Mouse (Mus musculus): Measurements from ENCODE around the gene Polr1e.
A peak's percentile ranks its signal among the peaks of the same experiment; 100 is the strongest.
"Not testable (repeated sequence)": the region's sequence is repeated elsewhere in the genome, so short reads cannot be mapped to it uniquely, and the experiment has no call there.

Gene Polr1e

DNA sequence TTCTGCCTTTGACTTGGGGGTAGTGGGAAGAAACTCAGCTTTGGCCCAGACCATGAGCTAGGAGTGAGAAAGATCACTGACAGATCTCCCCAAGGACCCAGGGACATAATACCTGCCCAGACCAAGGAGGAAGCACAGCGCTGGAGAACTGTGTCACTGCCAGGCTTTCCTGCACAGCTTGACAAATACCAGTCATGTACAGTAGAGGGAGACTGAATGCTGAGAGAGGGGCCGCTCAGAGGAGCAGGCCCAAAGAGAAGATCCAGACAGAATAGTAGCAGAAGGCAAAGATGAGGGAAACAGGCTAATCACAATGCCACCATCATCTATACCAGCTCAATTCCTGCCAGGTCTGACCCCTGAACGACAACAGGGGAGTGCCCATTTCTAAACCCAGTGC, 36.5 kb downstream of the Polr1e start:
- peak; percentile 58 for DNase-seq (ENCODE audit: low spot score)

GRCm38 (mm10) chr4:45055451-45055850, 37.1 kb downstream of the Polr1e start:
- no peak for DNase-seq (ENCODE audit: low spot score)

DNA sequence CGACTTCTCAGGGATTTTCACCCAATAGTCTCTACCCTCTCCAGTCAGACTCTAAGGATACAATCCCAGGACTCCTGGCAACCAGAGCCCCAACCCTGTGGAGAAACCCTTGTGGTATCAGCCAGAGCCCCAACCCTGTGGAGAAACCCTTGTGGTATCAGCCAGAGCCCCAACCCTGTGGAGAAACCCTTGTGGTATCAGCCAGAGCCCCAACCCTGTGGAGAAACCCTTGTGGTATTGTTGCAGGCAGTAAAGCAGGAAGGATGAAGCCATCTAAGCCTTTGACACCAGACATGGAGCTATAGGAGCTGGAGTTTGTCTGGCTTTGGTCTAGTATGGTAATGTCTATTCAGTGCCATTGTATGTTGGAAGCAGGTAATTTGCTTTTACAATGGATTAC, 45.5 kb downstream of the Polr1e start:
- DNase-seq (ENCODE audit: low spot score), result not testable (repeated sequence)

GRCm38 (mm10) chr4:45064577-45064976, 46.2 kb downstream of the Polr1e start:
- DNase-seq (ENCODE audit: low spot score), result no peak

GRCm38 (mm10) chr4:45066036-45066730, 47.8 kb downstream of the Polr1e start:
- DNase-seq (ENCODE audit: low spot score), result peak; percentile 69

DNA sequence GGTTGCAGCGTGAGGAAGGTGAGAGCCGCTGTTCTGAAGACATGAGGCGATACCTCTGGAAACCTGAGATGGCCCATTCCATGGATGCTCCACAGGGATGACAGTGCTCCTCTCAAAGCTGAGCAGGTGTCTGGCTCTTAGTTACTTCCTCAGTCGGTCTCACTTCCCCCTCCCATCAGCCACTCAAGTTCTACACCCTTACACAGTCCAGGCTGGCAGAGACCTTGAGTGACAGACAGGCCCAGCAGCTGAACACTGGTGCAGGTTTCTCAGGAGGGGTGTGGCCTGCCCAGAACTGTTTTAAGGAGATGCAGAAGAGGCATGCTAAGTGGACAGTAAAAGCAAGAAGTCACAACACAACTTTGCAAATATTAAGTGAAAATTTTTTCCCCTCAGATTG, 49.4 kb downstream of the Polr1e start:
- DNase-seq (ENCODE audit: low spot score), result no peak

GRCm38 (mm10) chr4:45072261-45072973, 54.0 kb downstream of the Polr1e start:
- DNase-seq (ENCODE audit: low spot score), result no peak

GRCm38 (mm10) chr4:45073544-45073943, 55.2 kb downstream of the Polr1e start:
- no peak for DNase-seq (ENCODE audit: low spot score)

GRCm38 (mm10) chr4:45081041-45081440, 62.7 kb downstream of the Polr1e start:
- DNase-seq (ENCODE audit: low spot score), result not testable (repeated sequence)

GRCm38 (mm10) chr4:45082951-45083350, 64.6 kb downstream of the Polr1e start:
- peak; percentile 36 for DNase-seq (ENCODE audit: low spot score)

GRCm38 (mm10) chr4:45083487-45083886, 65.1 kb downstream of the Polr1e start:
- DNase-seq (ENCODE audit: low spot score), result peak; percentile 25

DNA sequence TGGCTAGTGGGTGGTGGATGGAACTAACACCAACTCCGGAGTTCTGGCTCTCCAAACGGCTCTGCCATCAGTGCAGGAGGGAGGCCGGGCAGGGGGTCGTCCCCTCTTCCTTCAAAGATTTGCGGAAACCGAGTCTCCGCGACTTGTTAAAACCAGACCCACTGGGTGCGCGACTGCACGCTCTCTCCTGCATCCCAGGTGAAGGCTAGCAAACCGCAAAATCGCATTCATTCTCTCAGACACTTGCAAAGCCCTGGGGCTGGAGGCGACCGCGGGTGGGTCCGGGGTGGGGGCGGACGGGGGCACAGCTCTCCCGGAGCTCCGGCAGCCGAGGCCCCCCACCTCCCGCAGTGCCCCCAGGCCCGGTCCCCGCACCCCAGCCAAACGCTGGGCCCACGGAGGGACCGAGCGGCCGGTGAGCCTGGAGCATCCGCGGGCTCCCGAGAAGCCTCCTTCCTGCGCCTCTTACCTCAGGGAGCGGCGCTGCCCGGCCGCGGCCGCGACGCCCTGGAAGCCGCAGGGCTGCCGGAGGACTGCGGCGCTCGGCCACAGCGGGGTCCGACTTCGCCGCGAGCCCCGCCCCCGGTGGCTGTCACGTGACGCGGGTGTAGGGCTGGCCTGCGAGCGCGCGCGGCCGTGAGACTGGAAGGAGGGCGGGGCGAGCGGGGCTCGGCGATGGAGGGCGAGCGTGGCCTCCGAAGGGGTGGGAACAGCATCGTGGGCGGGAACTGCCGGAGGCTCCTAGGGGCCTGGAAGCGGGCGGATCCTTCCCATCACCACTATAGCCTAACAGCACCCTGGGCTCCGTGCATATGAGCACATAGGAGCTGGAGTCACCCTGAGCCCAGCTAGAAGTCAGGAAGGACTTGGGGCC, 65.9 kb downstream of the Polr1e start, which contains the start of gene Fbxo10:
Fbxo10 (minus strand) TSS at position 584 of the 874 bp plus-strand sequence.
- peak; percentile 95 for DNase-seq (ENCODE audit: low spot score)

- peak; percentile 27 for DNase-seq (ENCODE audit: low spot score)
Measured at GRCm38 (mm10) chr4:45084895-45085290, 66.5 kb downstream of the Polr1e start.

All from retina, embryonic 14.5 days (tissue).